Mouse (Mus musculus): ENCODE results near the gene Elp1.

DNA sequence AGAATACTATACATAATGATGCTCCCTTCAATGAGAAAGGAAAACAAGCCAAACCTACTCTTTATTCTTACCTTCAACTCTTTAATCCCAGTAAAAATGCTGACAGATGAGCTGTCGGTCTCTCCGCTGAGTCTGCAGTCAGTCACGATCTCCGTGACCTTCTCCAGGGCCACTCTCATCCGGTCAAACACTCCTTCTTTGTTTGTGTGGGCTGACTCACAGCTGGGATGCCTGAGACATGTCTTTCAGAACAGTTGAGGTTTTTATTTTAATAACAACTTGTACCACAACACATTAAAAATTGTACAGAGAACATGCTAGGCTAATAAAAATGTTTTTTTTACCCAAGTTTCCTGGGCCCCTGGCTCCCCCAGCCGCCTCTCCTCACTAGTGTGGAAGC lies 35.5 kb upstream of the Elp1 start:
- TF ChIP-seq CTCF (IDR thresholded peaks at IDR 0.05; ENCODE audit: low read depth) (no peak), EP300 (IDR thresholded peaks at IDR 0.05; ENCODE audit: low read depth) (no peak)
